In genomic region chr2:74701949-74702819, GRCm38 (mm10) we compare ENCODE assay signal across 1 mouse cellular context.
TF ChIP-seq lines count a peak whose summit lies in the region.

No protein-coding gene starts in this region.

TF ChIP-seq in MEL, 35 proteins besides CTCF, POLR2A, EP300 and RAD21 (continued from another document):
- TF ChIP-seq SMC3 (IDR thresholded peaks at IDR 0.05; ENCODE audit: low read depth, low read length) (peak; percentile 77), POLR2AphosphoS5 (IDR thresholded peaks at IDR 0.05; ENCODE audit: borderline replicate concordance, low read depth, low read length) (no peak), USF2 (IDR thresholded peaks at IDR 0.05; ENCODE audit: borderline replicate concordance in 1 of 2, insufficient read depth in 1 of 2, low read depth in 1 of 2, low read length in 2 of 2) (no peak), ZKSCAN1 (IDR thresholded peaks at IDR 0.05; ENCODE audit: low read depth, low read length) (no peak), ETS1 (IDR thresholded peaks at IDR 0.05; ENCODE audit: low read depth, low read length) (no peak), MEF2A (IDR thresholded peaks at IDR 0.05; ENCODE audit: extremely low read depth, insufficient replicate concordance, low read depth, low read length, poor library complexity, severe bottlenecking) (no peak), TCF12 (IDR thresholded peaks at IDR 0.05; ENCODE audit: low read depth, low read length) (no peak), CHD2 (IDR thresholded peaks at IDR 0.05; ENCODE audit: low read length) (no peak), NELFE (IDR thresholded peaks at IDR 0.05; ENCODE audit: low read depth, low read length) (no peak)
